Mouse (Mus musculus): ENCODE results near the gene Smarcd3. TPM values are rescaled to one million over a fixed set of nuclear protein-coding genes. Genes with fewer than 3 reads are reported as not detected.

Smarcd3 gene
- polyA plus RNA-seq, 3 experiments from 2014 or later = 0.50 to 1.9 (median 0.69) TPM

GRCm38 (mm10) chr5:24620116-24620515 is 4.1 kb downstream of the Smarcd3 start:
- ATAC-seq = no peak

- no peak for ATAC-seq
Observed at GRCm38 (mm10) chr5:24618921-24619320, 5.3 kb downstream of the Smarcd3 start.

- ATAC-seq = no peak
Observed at GRCm38 (mm10) chr5:24615097-24615496, 9.1 kb downstream of the Smarcd3 start.

- ATAC-seq = no peak
Observed at GRCm38 (mm10) chr5:24612302-24612649, 11.9 kb downstream of the Smarcd3 start.

GRCm38 (mm10) chr5:24611366-24612301 is 12.6 kb downstream of the Smarcd3 start:
- no peak for ATAC-seq

- ATAC-seq = no peak
Observed at GRCm38 (mm10) chr5:24609388-24609787, 14.8 kb downstream of the Smarcd3 start.

- no peak for ATAC-seq
Observed at GRCm38 (mm10) chr5:24605980-24606665, 18.1 kb downstream of the Smarcd3 start.

GRCm38 (mm10) chr5:24605321-24605979 is 18.8 kb downstream of the Smarcd3 start:
- no peak for ATAC-seq

GRCm38 (mm10) chr5:24604656-24605100 is 19.5 kb downstream of the Smarcd3 start:
- ATAC-seq = no peak

GRCm38 (mm10) chr5:24604080-24604655 is 20.0 kb downstream of the Smarcd3 start:
- ATAC-seq = no peak

- no peak for ATAC-seq
Observed at GRCm38 (mm10) chr5:24603431-24604010, 20.7 kb downstream of the Smarcd3 start.

GRCm38 (mm10) chr5:24602751-24603343 is 21.4 kb downstream of the Smarcd3 start:
- ATAC-seq = no peak

GRCm38 (mm10) chr5:24601911-24602750 is 22.1 kb downstream of the Smarcd3 start:
- peak; percentile 56 for ATAC-seq

GRCm38 (mm10) chr5:24601071-24601835 is 23.0 kb downstream of the Smarcd3 start:
- no peak for ATAC-seq

GRCm38 (mm10) chr5:24600236-24600635 is 24.0 kb downstream of the Smarcd3 start:
- no peak for ATAC-seq

- no peak for ATAC-seq
Observed at GRCm38 (mm10) chr5:24599137-24599536, 25.1 kb downstream of the Smarcd3 start.

- peak; percentile 20 for ATAC-seq
Observed at GRCm38 (mm10) chr5:24598570-24599006, 25.6 kb downstream of the Smarcd3 start.

- ATAC-seq = no peak
Observed at GRCm38 (mm10) chr5:24597901-24598569, 26.2 kb downstream of the Smarcd3 start.

GRCm38 (mm10) chr5:24597221-24597728 is 26.9 kb downstream of the Smarcd3 start:
- ATAC-seq = peak; percentile 74
